Mouse (Mus musculus) CH12.LX (cell line): Measurements from ENCODE around the gene Ifng. TPM values are rescaled to one million over a fixed set of nuclear protein-coding genes. Genes with fewer than 3 reads are reported as not detected.

Source experiments
- DNase-seq: peaks from one replicate; pipeline ENCODE4 v3.0.0-alpha.2; 2013; ENCODE audit errors: extremely low read depth
- H3K27ac ChIP-seq: 2 replicates; pipeline ENCODE4 v1.5.1; 2012; ENCODE audit warnings: low read depth, mild to moderate bottlenecking, control low read depth, moderate library complexity; ENCODE audit not compliant: insufficient read depth
- H3K27me3 ChIP-seq: replicated peaks from 2 replicates; pipeline ENCODE3; 2012; ENCODE audit warnings: inconsistent platforms
- H3K36me3 ChIP-seq, 2 experiments: replicated peaks in 1 of 2; 2 replicates each; pipeline versions ENCODE3 to v1.6.1; 2012; ENCODE audit warnings: inconsistent platforms in 1 of 2, low read length in 1 of 2, mild to moderate bottlenecking in 1 of 2, mixed read lengths in 1 of 2, moderate library complexity in 1 of 2; ENCODE audit not compliant: control insufficient read depth in 1 of 2, insufficient read depth in 1 of 2
- H3K4me1 ChIP-seq, 2 experiments: 2 replicates each; pipeline ENCODE4 v1.6.1; 2012; ENCODE audit warnings: inconsistent platforms in 1 of 2, moderate library complexity in 1 of 2; ENCODE audit not compliant: insufficient read depth in 2 of 2, control insufficient read depth in 1 of 2
- H3K4me2 ChIP-seq: 2 replicates; pipeline ENCODE4 v1.6.1; 2012; ENCODE audit warnings: low read depth, mild to moderate bottlenecking, control low read depth; ENCODE audit not compliant: poor library complexity, insufficient read depth, severe bottlenecking
- H3K4me3 ChIP-seq, 3 experiments: fragments of 150-350 bp in 1 of 3; sonication (generic) in 1 of 3; replicated peaks in 1 of 3; 2 replicates each; pipeline versions ENCODE3 to v1.5.1; 2011 to 2012; ENCODE audit warnings: low read depth in 2 of 3, low read length in 2 of 3, mild to moderate bottlenecking in 2 of 3, moderate library complexity in 2 of 3, control low read depth in 1 of 3, improper control_type of control experiment in 1 of 3, inconsistent platforms in 1 of 3, mixed read lengths in 1 of 3; ENCODE audit not compliant: poor library complexity in 1 of 3
- H3K79me2 ChIP-seq: replicated peaks from 2 replicates; pipeline ENCODE4 v1.6.1; 2012; ENCODE audit warnings: mild to moderate bottlenecking, moderate library complexity; ENCODE audit not compliant: control insufficient read depth, poor library complexity, insufficient read depth, severe bottlenecking; ENCODE audit errors: extremely low read depth
- H3K9ac ChIP-seq: 2 replicates; pipeline ENCODE4 v1.6.1; 2012; ENCODE audit warnings: low read depth, mild to moderate bottlenecking, control low read depth, moderate library complexity; ENCODE audit not compliant: insufficient read depth
- H3K9me3 ChIP-seq: replicated peaks from 2 replicates; pipeline ENCODE3; 2012; ENCODE audit warnings: low read length, inconsistent platforms, mixed read lengths
- BHLHE40 ChIP-seq: IDR thresholded peaks from 2 replicates; pipeline ENCODE4 v1.6.1; 2011; ENCODE audit warnings: mild to moderate bottlenecking, low read depth, low read length, improper control_type of control experiment
- CHD2 ChIP-seq: IDR thresholded peaks from 2 replicates; pipeline ENCODE4 v1.6.1; 2011; ENCODE audit warnings: low read length, improper control_type of control experiment
- CTCF ChIP-seq, 2 experiments: IDR thresholded peaks in 1 of 2; conservative IDR thresholded peaks in 1 of 2; 2 replicates each; pipeline ENCODE4 v1.5.1; 2011 to 2012; ENCODE audit warnings: low read depth in 2 of 2, low read length in 2 of 2, improper control_type of control experiment in 1 of 2, inconsistent platforms in 1 of 2, mild to moderate bottlenecking in 1 of 2, moderate library complexity in 1 of 2
- E2F4 ChIP-seq: IDR thresholded peaks from 2 replicates; pipeline ENCODE4 v1.6.1; 2011; ENCODE audit warnings: low read depth, low read length, improper control_type of control experiment; ENCODE audit not compliant: insufficient replicate concordance
- ELF1 ChIP-seq: IDR thresholded peaks from 2 replicates; pipeline ENCODE4 v1.6.1; 2014; ENCODE audit warnings: low read depth, mild to moderate bottlenecking, inconsistent platforms, low read length, improper control_type of control experiment
- EP300 ChIP-seq: IDR thresholded peaks from 2 replicates; pipeline ENCODE4 v1.6.1; 2011; ENCODE audit warnings: low read length, improper control_type of control experiment
- ETS1 ChIP-seq: conservative IDR thresholded peaks from 2 replicates; pipeline ENCODE4 v1.6.1; 2012; ENCODE audit warnings: low read depth, mild to moderate bottlenecking, inconsistent platforms, low read length, improper control_type of control experiment, moderate library complexity
- HCFC1 ChIP-seq: IDR thresholded peaks from 2 replicates; pipeline ENCODE4 v1.6.1; 2012; ENCODE audit warnings: low read depth, mild to moderate bottlenecking, inconsistent platforms, low read length, improper control_type of control experiment
- IRF4 ChIP-seq: IDR thresholded peaks from 2 replicates; pipeline ENCODE4 v1.6.1; 2014; ENCODE audit warnings: low read depth, mild to moderate bottlenecking, inconsistent platforms, low read length, improper control_type of control experiment
- MAFK ChIP-seq: IDR thresholded peaks from 2 replicates; pipeline ENCODE4 v1.6.1; 2011; ENCODE audit warnings: low read length, improper control_type of control experiment; ENCODE audit not compliant: insufficient replicate concordance
- MAX ChIP-seq: IDR thresholded peaks from 2 replicates; pipeline ENCODE4 v1.6.1; 2011; ENCODE audit warnings: low read length, improper control_type of control experiment
- MAZ ChIP-seq: IDR thresholded peaks from 2 replicates; pipeline ENCODE4 v1.6.1; 2012; ENCODE audit warnings: low read depth, mild to moderate bottlenecking, inconsistent platforms, low read length, improper control_type of control experiment, moderate library complexity
- NELFE ChIP-seq: IDR thresholded peaks from 2 replicates; pipeline ENCODE4 v1.6.1; 2011; ENCODE audit warnings: low read depth, low read length, improper control_type of control experiment
- NRF1 ChIP-seq: IDR thresholded peaks from 2 replicates; pipeline ENCODE4 v1.6.1; 2014; ENCODE audit warnings: low read depth, mild to moderate bottlenecking, inconsistent platforms, low read length, improper control_type of control experiment, moderate library complexity
- PAX5 ChIP-seq: IDR thresholded peaks from 2 replicates; pipeline ENCODE4 v1.6.1; 2012; ENCODE audit warnings: low read length, inconsistent platforms, mixed read lengths
- POLR2A ChIP-seq: IDR thresholded peaks from 2 replicates; pipeline ENCODE4 v1.6.1; 2011; ENCODE audit warnings: low read depth, mild to moderate bottlenecking, improper control_type of control experiment, low read length
- RAD21 ChIP-seq: IDR thresholded peaks from 2 replicates; pipeline ENCODE4 v1.6.1; 2011; ENCODE audit warnings: low read depth, mild to moderate bottlenecking, low read length, improper control_type of control experiment, moderate library complexity
- RCOR1 ChIP-seq: conservative IDR thresholded peaks from 2 replicates; pipeline ENCODE4 v1.6.1; 2012; ENCODE audit warnings: low read depth, mild to moderate bottlenecking, inconsistent platforms, low read length, improper control_type of control experiment
- TBP ChIP-seq: conservative IDR thresholded peaks from 2 replicates; pipeline ENCODE4 v1.6.1; 2011; ENCODE audit warnings: low read depth, low read length, improper control_type of control experiment
- UBTF ChIP-seq: IDR thresholded peaks from 2 replicates; pipeline ENCODE4 v1.6.1; 2012; ENCODE audit warnings: low read depth, mild to moderate bottlenecking, inconsistent platforms, low read length, improper control_type of control experiment, moderate library complexity
- USF1 ChIP-seq: IDR thresholded peaks from 2 replicates; pipeline ENCODE4 v1.6.1; 2014; ENCODE audit warnings: low read depth, mild to moderate bottlenecking, inconsistent platforms, low read length, improper control_type of control experiment
- ZC3H11A ChIP-seq: IDR thresholded peaks from 2 replicates; pipeline ENCODE4 v1.6.1; 2012; ENCODE audit warnings: low read depth, mild to moderate bottlenecking, inconsistent platforms, low read length, improper control_type of control experiment
- ZKSCAN1 ChIP-seq: IDR thresholded peaks from 2 replicates; pipeline ENCODE4 v1.6.1; 2012; ENCODE audit warnings: low read depth, inconsistent platforms, low read length, improper control_type of control experiment, borderline replicate concordance
- dilution Hi-C: fragments of 300-500 bp; cut with MboI; formaldehyde crosslinking; loops from 2 replicates; pipeline ENCODE4 v1.14.3; 2020; ENCODE audit warnings: low sequenced_read_pairs; ENCODE audit not compliant: extremely low pct_unique_long_range_greater_than_20kb, extremely low pct_ligation_motif_present
- in situ Hi-C: fragments of 300-500 bp; cut with MboI; formaldehyde crosslinking; loops from 3 replicates; pipeline ENCODE4 v1.14.3; 2019; ENCODE audit warnings: low sequenced_read_pairs, low pct_ligation_motif_present, low pct_unique_long_range_greater_than_20kb, mixed read lengths
- polyA plus RNA-seq: library from polyadenylated mRNA; unstranded; fragments of >175 nt; gene quantifications from 2 replicates; pipeline ENCODE4 v1.2.1, GENCODE M21; 2012; ENCODE audit warnings: low read depth; ENCODE audit not compliant: insufficient read length
- total RNA-seq, 2 experiments: library from RNA; depleted of rRNA; stranded (reverse); fragments of 300-350 nt in 1 of 2; fragments of >200 nt in 1 of 2; gene quantifications; 2 replicates each; pipeline ENCODE4 v1.2.3; 2012 to 2014

The Ifng gene
- total and polyA plus RNA-seq, 3 experiments = not detected

DNA sequence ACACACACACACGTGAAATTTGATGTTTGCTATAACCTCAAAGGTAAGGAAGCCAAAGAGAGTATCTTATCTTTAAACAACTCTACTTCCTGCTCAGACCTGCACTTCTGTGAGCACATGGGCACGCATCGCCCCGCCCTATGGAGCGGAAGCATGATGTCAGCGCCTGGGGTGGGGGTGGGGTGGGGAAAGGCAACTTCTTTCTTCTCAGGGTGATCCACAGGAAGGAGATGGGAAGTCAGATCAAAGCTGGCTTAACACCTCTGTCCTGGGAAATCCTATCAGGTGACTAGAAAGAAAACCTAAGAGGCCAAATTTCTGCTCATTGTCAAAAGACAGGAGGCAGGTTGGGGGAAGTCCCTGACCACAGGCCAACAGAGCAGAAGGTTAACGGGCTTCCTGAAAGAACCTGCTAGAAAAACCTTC is 21.8 kb upstream of the Ifng start (continued):
- TF ChIP-seq CHD2 (peak; percentile 59; the same call in 1 of the 2 replicates), ETS1 (peak; percentile 65; the same call in 1 of the 2 replicates), POLR2A (no peak), NRF1 (0 out of 2 replicates have a peak, but pooled peaks have one; percentile 25), IRF4 (peak; percentile 5; the same call in 1 of the 2 replicates), CTCF (conservative IDR thresholded peaks at IDR 0.05 in 1 of 2, IDR thresholded peaks at IDR 0.05 in 1 of 2; ENCODE audit: low read depth in 2 of 2, low read length in 2 of 2) (no peak), EP300 (peak; percentile 49), TBP (no peak), MAX (peak; percentile 93)

DNA sequence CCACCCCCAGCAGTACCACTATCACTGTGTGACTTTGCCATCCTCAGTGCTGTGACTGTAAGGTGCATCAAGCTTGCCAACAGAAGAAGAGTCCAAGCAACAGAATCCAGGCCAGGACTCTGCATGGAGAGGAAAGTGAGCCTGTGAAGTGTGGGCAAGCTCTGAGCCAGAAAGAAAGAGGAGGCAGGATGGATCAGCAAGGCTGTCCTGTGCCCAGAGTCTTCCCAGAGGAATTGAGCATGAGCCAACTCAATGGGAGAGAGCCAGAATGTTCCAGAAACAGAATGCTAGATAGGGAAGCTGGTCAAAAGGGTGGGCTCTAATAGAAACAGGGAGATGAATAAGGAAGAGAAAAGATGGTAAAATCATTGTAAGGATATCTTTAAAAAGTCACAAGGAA is 19.9 kb upstream of the Ifng start:
- no peak overlapping the region for H3K4me2 ChIP-seq
- TF ChIP-seq BHLHE40 = no peak
- TF ChIP-seq MAZ = no peak
- TF ChIP-seq ZC3H11A = no peak
- TF ChIP-seq NELFE = no peak
- TF ChIP-seq RAD21 = no peak
- TF ChIP-seq PAX5 = no peak
- TF ChIP-seq HCFC1 = no peak
- TF ChIP-seq CTCF (conservative IDR thresholded peaks at IDR 0.05 in 1 of 2, IDR thresholded peaks at IDR 0.05 in 1 of 2; ENCODE audit: low read depth in 2 of 2, low read length in 2 of 2) = no peak
- TF ChIP-seq ZKSCAN1 = no peak
- TF ChIP-seq ELF1 = no peak
- no peak for TF ChIP-seq USF1
- no peak for TF ChIP-seq CHD2
- no peak for TF ChIP-seq TBP
- TF ChIP-seq UBTF = no peak
- TF ChIP-seq IRF4 = no peak
- TF ChIP-seq RCOR1 = no peak
- TF ChIP-seq MAFK = no peak
- TF ChIP-seq E2F4 = no peak
- H3K79me2 ChIP-seq = no peaks in the 10 kb centered on the region
- dilution Hi-C loops (no loop called here), in situ Hi-C loops (no loop called here)
- no peak for DNase-seq
- no peaks in the 10 kb centered on the region for H3K27me3 ChIP-seq
- H3K27ac ChIP-seq = no peak overlapping the region
- no peak overlapping the region for H3K9ac ChIP-seq
- no peak overlapping the region for H3K4me3 ChIP-seq
- no peaks in the 10 kb centered on the region for H3K9me3 ChIP-seq
- H3K36me3 ChIP-seq = no peaks in the 10 kb centered on the region
- H3K4me1 ChIP-seq = peaks cover 7 to 16% of the 10 kb centered on the region in 2 experiments
